Mouse (Mus musculus) liver, adult 2 months (tissue): ENCODE data around the gene Il12rb2.

Source experiments
- CTCF ChIP-seq: fragments of 200-500 bp; IDR thresholded peaks from 2 replicates; pipeline ENCODE4 v1.5.1; 2011; ENCODE audit warnings: low read depth, low read length, control low read depth
- POLR2A ChIP-seq: fragments of 200-500 bp; IDR thresholded peaks from 2 replicates; pipeline ENCODE4 v1.6.1; 2011; ENCODE audit warnings: low read length, control low read depth; ENCODE audit not compliant: insufficient read depth; ENCODE audit errors: extremely low read depth

DNA sequence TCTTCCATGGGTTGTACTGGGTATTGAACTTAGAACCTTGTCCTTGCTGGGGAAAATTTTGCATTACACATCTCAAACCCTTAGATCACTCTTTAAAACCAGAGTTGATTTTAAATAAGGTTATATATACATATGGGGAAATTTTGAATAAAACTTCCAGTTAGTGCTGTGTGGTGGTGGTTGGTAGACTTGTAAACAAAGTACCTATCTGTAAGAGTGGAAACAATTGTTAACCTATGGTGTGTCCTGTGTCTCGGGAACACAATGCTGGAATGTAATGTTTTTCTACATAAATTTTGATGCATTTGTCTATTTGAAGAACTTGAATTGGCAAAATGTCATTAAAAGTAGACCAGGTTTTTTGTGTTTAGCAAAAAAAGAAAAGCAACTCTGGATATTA is 107.0 kb downstream of the Il12rb2 start:
- TF ChIP-seq POLR2A: no peak
- TF ChIP-seq CTCF: no peak
